Mouse (Mus musculus): ENCODE measurements at regions not wholly inside any gene's neighbourhood (a gene's known extent, or its start where the extent isn't known, plus 50 kb on each side); places are given as distances from the start of the nearest gene placed in this dataset.

DNA sequence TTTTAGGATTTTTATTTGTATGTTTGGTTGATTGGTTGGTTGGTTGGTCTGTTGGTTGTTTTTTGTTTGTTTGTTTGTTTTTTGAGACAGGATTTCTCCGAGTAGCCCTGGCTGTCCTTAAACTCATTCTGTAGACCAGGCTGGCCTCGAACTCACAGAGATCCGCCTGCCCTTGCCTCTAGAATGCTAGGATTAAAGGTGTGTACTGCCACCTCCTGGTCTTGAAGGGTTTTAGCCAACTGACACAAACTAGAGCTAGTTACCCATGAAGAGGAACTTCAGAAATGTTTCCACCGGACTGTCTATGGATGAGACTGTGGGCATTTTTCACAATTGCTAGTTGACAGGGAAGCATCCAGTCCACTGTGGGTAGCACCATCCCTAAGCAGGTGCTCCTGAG, 191.7 kb downstream of the Matn1 start:
- TF ChIP-seq CTCF (IDR thresholded peaks at IDR 0.05; ENCODE audit: control insufficient read depth, insufficient read depth, insufficient replicate concordance, low read depth, low read length), result no peak
- no peak for TF ChIP-seq POLR2A (IDR thresholded peaks at IDR 0.05; ENCODE audit: control insufficient read depth, low read depth, low read length)

Data from testis, adult 2 months (tissue).